ENCODE assay signal across 14 mouse cellular contexts in the genomic region with DNA sequence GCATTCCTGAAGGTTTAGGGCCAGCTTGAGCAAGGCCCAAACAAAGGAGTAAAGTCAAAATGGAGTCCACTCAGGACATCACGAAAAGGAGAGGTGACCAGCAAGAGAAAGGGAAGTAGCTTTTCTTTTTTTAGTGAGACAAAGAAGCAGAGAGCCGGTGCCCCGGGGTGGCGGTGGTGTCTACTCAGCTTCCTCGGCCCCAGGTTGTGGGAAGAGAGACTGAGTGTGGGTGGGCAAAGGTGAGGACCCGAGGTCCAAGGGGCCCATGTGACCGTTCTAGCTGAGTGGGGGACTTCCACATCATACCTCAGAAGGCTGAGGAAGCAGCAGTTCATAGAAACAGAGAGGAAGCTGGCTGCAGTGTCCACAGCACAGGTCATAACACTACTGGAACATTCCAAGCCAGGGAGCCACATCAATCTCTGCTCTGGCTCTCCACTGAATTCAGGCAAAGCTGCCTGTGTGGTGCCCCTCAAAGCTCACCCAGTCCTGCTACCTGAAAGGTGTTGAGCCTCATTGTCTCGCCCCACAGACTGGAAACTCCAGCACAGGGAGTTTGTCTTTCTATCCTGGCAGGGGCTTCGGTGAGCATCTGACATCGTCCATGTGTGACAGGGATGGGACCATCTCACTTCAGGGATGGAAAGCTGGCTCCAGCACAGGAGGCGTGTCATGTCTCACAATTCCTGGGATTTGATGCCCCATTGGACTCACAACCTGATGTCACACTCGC. TPM values are rescaled to one million over a fixed set of nuclear protein-coding genes. Genes with fewer than 3 reads are reported as not detected.
DNase-seq lines count a peak whose midpoint lies in the region; ATAC-seq and TF ChIP-seq lines count a peak whose summit lies in the region.
"Had no signal": no experiment of that assay in that cellular context is flagged by ENCODE, and none has a peak within 500 bp of the region (broad histone marks: within the 10 kb centered on the region; RNA-seq: fewer than 3 reads in every experiment).

No protein-coding gene starts in this region.

- H3K4me2 ChIP-seq in heart, embryonic 13.5 days = no peak overlapping the region
- H3K4me2 ChIP-seq in heart, embryonic 11.5 days = no peak overlapping the region
- H3K4me2 ChIP-seq in lung, embryonic 14.5 days = no peak overlapping the region
- H3K4me2 ChIP-seq in intestine, embryonic 14.5 days (ENCODE audit: low read length) = no peak overlapping the region
- no peak overlapping the region for H3K4me2 ChIP-seq in forebrain, embryonic 14.5 days (ENCODE audit: low read length)
- H3K4me2 ChIP-seq: limb, embryonic 12.5 days had no signal

- DNase-seq in lung, embryonic 14.5 days = no peak
- no peak for DNase-seq in lung, postnatal 36 days
- DNase-seq in intestine, embryonic 14.5 days (ENCODE audit: low spot score) = no peak
- DNase-seq in splenic B cell, adult 2 months (ENCODE audit: low read depth, low spot score) = peak; percentile 69
- no peak for DNase-seq in gastrocnemius, postnatal 10 days
- no peak for DNase-seq in forebrain, embryonic 14.5 days (ENCODE audit: low spot score)

- peaks cover 6% of the 10 kb centered on the region; the same call in 1 of the 2 replicates for H3K9me3 ChIP-seq in heart, embryonic 13.5 days
- no peaks in the 10 kb centered on the region for H3K9me3 ChIP-seq in heart, embryonic 11.5 days (replicated peaks; ENCODE audit: control insufficient read depth, low read length)
- H3K9me3 ChIP-seq in lung, embryonic 14.5 days (ENCODE audit: low read depth, low read length) = no peaks in the 10 kb centered on the region
- H3K9me3 ChIP-seq in intestine, embryonic 14.5 days (ENCODE audit: control insufficient read depth, low read length) = 0 out of 2 replicates have a peak, but pooled peaks cover 3% of the 10 kb centered on the region
- no peaks in the 10 kb centered on the region for H3K9me3 ChIP-seq in forebrain, embryonic 14.5 days (replicated peaks; ENCODE audit: control insufficient read depth, low read length)
- H3K9me3 ChIP-seq: limb, embryonic 12.5 days had no signal

- 0 out of 2 replicates have a peak overlapping the region, but pooled peaks have one; percentile 8 for H3K27ac ChIP-seq in heart, embryonic 13.5 days (replicated peaks)
- no peak overlapping the region for H3K27ac ChIP-seq in heart, embryonic 11.5 days (ENCODE audit: low read depth, low read length)
- peak overlapping the region; percentile 36; the same call in 1 of the 2 replicates for H3K27ac ChIP-seq in lung, embryonic 14.5 days (ENCODE audit: low read depth)
- H3K27ac ChIP-seq in intestine, embryonic 14.5 days (ENCODE audit: low read depth) = peak overlapping the region; percentile 57; the same call in 1 of the 2 replicates
- no peak overlapping the region for H3K27ac ChIP-seq in forebrain, embryonic 14.5 days (ENCODE audit: low read depth, low read length)
- H3K27ac ChIP-seq: limb, embryonic 12.5 days had no signal

- H3K27me3 ChIP-seq in heart, embryonic 13.5 days (replicated peaks) = peaks cover 33% of the 10 kb centered on the region
- peaks cover 18% of the 10 kb centered on the region for H3K27me3 ChIP-seq in heart, embryonic 11.5 days (ENCODE audit: control insufficient read depth, insufficient read depth, low read length)
- H3K27me3 ChIP-seq in lung, embryonic 14.5 days (ENCODE audit: insufficient read depth, low read length) = peaks cover 24% of the 10 kb centered on the region
- peaks cover 23% of the 10 kb centered on the region for H3K27me3 ChIP-seq in intestine, embryonic 14.5 days (replicated peaks; ENCODE audit: control insufficient read depth, insufficient read depth, low read length)
- no peaks in the 10 kb centered on the region for H3K27me3 ChIP-seq in splenic B cell, adult 2 months (ENCODE audit: control insufficient read depth, insufficient read depth, low read length, poor library complexity, severe bottlenecking)
- peaks cover 26% of the 10 kb centered on the region for H3K27me3 ChIP-seq in forebrain, embryonic 14.5 days (replicated peaks; ENCODE audit: control insufficient read depth, insufficient read depth, low read length)

- no peaks in the 10 kb centered on the region for H3K36me3 ChIP-seq in heart, embryonic 13.5 days
- no peaks in the 10 kb centered on the region for H3K36me3 ChIP-seq in heart, embryonic 11.5 days (ENCODE audit: control insufficient read depth, insufficient read depth, low read length)
- H3K36me3 ChIP-seq in lung, embryonic 14.5 days (ENCODE audit: insufficient read depth) = no peaks in the 10 kb centered on the region
- H3K36me3 ChIP-seq in intestine, embryonic 14.5 days (ENCODE audit: control insufficient read depth, insufficient read depth, low read length) = no peaks in the 10 kb centered on the region
- no peaks in the 10 kb centered on the region for H3K36me3 ChIP-seq in splenic B cell, adult 2 months (ENCODE audit: control insufficient read depth, insufficient read depth, low read length, poor library complexity, severe bottlenecking)
- H3K36me3 ChIP-seq in forebrain, embryonic 14.5 days (ENCODE audit: control insufficient read depth, insufficient read depth, low read length) = no peaks in the 10 kb centered on the region
- H3K36me3 ChIP-seq: limb, embryonic 12.5 days had no signal

- no peak for ATAC-seq in heart, embryonic 13.5 days (ENCODE audit: extremely low read depth, insufficient number of reproducible peaks, low FRiP score, low TSS enrichment)
- no peak for ATAC-seq in heart, embryonic 11.5 days (replicated peaks; ENCODE audit: insufficient number of reproducible peaks, low FRiP score, low TSS enrichment)
- ATAC-seq in lung, embryonic 14.5 days (ENCODE audit: insufficient read depth) = no peak
- ATAC-seq in intestine, embryonic 14.5 days (replicated peaks; ENCODE audit: low FRiP score, low TSS enrichment, low read depth) = no peak
- ATAC-seq in forebrain, embryonic 14.5 days = no peak

- no peak overlapping the region for H3K4me3 ChIP-seq in heart, embryonic 13.5 days
- H3K4me3 ChIP-seq in heart, embryonic 11.5 days (ENCODE audit: low read depth, low read length) = no peak overlapping the region
- no peak overlapping the region for H3K4me3 ChIP-seq in lung, embryonic 14.5 days (ENCODE audit: low read depth, low read length)
- no peak overlapping the region for H3K4me3 ChIP-seq in intestine, embryonic 14.5 days (ENCODE audit: low read depth, low read length)
- H3K4me3 ChIP-seq in forebrain, embryonic 14.5 days (ENCODE audit: low read depth, low read length) = no peak overlapping the region
- H3K4me3 ChIP-seq: limb, embryonic 12.5 days had no signal

- 61% methylated on average over 12 of the region's 12 CpGs for WGBS in heart, embryonic 13.5 days
- 69% methylated on average over 12 of the region's 12 CpGs for WGBS in heart, embryonic 11.5 days (ENCODE audit: insufficient replicate concordance)
- 62% methylated on average over 12 of the region's 12 CpGs for WGBS in lung, embryonic 14.5 days
- WGBS in intestine, embryonic 14.5 days = 66% methylated on average over 12 of the region's 12 CpGs
- WGBS in forebrain, embryonic 14.5 days = 72% methylated on average over 12 of the region's 12 CpGs

- H3K9ac ChIP-seq in heart, embryonic 13.5 days = no peak overlapping the region
- no peak overlapping the region for H3K9ac ChIP-seq in heart, embryonic 11.5 days (ENCODE audit: low read depth, low read length)
- H3K9ac ChIP-seq in lung, embryonic 14.5 days = no peak overlapping the region
- H3K9ac ChIP-seq in intestine, embryonic 14.5 days (ENCODE audit: low read length) = no peak overlapping the region
- no peak overlapping the region for H3K9ac ChIP-seq in forebrain, embryonic 14.5 days (ENCODE audit: low read length)
- H3K9ac ChIP-seq: limb, embryonic 12.5 days had no signal

- peaks cover 39% of the 10 kb centered on the region for H3K4me1 ChIP-seq in heart, embryonic 13.5 days
- peaks cover 21% of the 10 kb centered on the region for H3K4me1 ChIP-seq in heart, embryonic 11.5 days (ENCODE audit: control insufficient read depth, insufficient read depth, low read length)
- H3K4me1 ChIP-seq in lung, embryonic 14.5 days (ENCODE audit: insufficient read depth) = peaks cover 4% of the 10 kb centered on the region; the same call in 1 of the 2 replicates
- H3K4me1 ChIP-seq in intestine, embryonic 14.5 days (replicated peaks; ENCODE audit: control insufficient read depth, insufficient read depth, low read length) = peaks cover 32% of the 10 kb centered on the region
- H3K4me1 ChIP-seq in forebrain, embryonic 14.5 days (ENCODE audit: control insufficient read depth, insufficient read depth, low read length) = peaks cover 4% of the 10 kb centered on the region; the same call in 1 of the 2 replicates

- TF ChIP-seq CTCF in lung, embryonic 14.5 days (IDR thresholded peaks at IDR 0.05; ENCODE audit: low read depth) = no peak

RNA-seq across cellular contexts. Expression of a gene that starts 3.0 kb away (rescaled TPM):
- polyA plus RNA-seq in heart, embryonic 13.5 days (2015; fragmentation: Nextera tagmentation; extraction: Ambion mirVana) = 7.4 and 7.9 TPM in 2 replicates
- 11.6 and 14.8 TPM in 2 replicates for polyA plus RNA-seq in heart, embryonic 11.5 days (2014; fragmentation: Nextera tagmentation; extraction: Ambion mirVana)
- 3.7 and 4.2 TPM in 2 replicates for polyA plus RNA-seq in lung, embryonic 14.5 days (2014; fragmentation: Nextera tagmentation; extraction: Ambion mirVana)
- 6.9 and 7.7 TPM in 2 replicates for polyA plus RNA-seq in intestine, embryonic 14.5 days (2014; fragmentation: Nextera tagmentation; extraction: Ambion mirVana)
- total RNA-seq in gastrocnemius, postnatal 10 days (2021) = 1 to 10 TPM; 1.8 to 2.8 TPM
- polyA plus RNA-seq in forebrain, embryonic 14.5 days (2014; fragmentation: Nextera tagmentation; extraction: Ambion mirVana) = 0.98 and 1.4 TPM in 2 replicates

RNA-seq across cellular contexts. Expression of a gene that starts 15.7 kb away (rescaled TPM):
- 11.9 and 13.0 TPM in 2 replicates for polyA plus RNA-seq in heart, embryonic 13.5 days (2015; fragmentation: Nextera tagmentation; extraction: Ambion mirVana)
- polyA plus RNA-seq in heart, embryonic 11.5 days (2014; fragmentation: Nextera tagmentation; extraction: Ambion mirVana) = 10.9 and 13.1 TPM in 2 replicates
- polyA plus RNA-seq in lung, embryonic 14.5 days (2014; fragmentation: Nextera tagmentation; extraction: Ambion mirVana) = 17.3 and 22.0 TPM in 2 replicates
- polyA plus RNA-seq in intestine, embryonic 14.5 days (2014; fragmentation: Nextera tagmentation; extraction: Ambion mirVana) = 25.2 and 28.6 TPM in 2 replicates
- 10 to 100 TPM; 19.0 to 27.2 TPM for total RNA-seq in gastrocnemius, postnatal 10 days (2021)
- polyA plus RNA-seq in forebrain, embryonic 14.5 days (2014; fragmentation: Nextera tagmentation; extraction: Ambion mirVana) = 5.8 and 10.6 TPM in 2 replicates
- total RNA-seq: hematopoietic stem cell, adult 5-6 weeks; megakaryocyte, adult 5-6 weeks had no signal

RNA-seq across cellular contexts. Expression of a gene that starts 52.2 kb away (rescaled TPM):
- not detected in 2 replicates for polyA plus RNA-seq in heart, embryonic 13.5 days (2015; fragmentation: Nextera tagmentation; extraction: Ambion mirVana)
- not detected in 2 replicates for polyA plus RNA-seq in heart, embryonic 11.5 days (2014; fragmentation: Nextera tagmentation; extraction: Ambion mirVana)
- not detected in 2 replicates for polyA plus RNA-seq in lung, embryonic 14.5 days (2014; fragmentation: Nextera tagmentation; extraction: Ambion mirVana)
- 0.28 TPM in 1 of 2 replicates, not detected in the other for polyA plus RNA-seq in intestine, embryonic 14.5 days (2014; fragmentation: Nextera tagmentation; extraction: Ambion mirVana)
- under 1 TPM in 1 of 2 experiments, not detected in 1; 0.41 TPM for total RNA-seq in gastrocnemius, postnatal 10 days (2021)
- 0.27 TPM in 1 of 2 replicates, not detected in the other for polyA plus RNA-seq in forebrain, embryonic 14.5 days (2014; fragmentation: Nextera tagmentation; extraction: Ambion mirVana)
- total RNA-seq: gastrocnemius, adult 8-10 months had no signal
- polyA plus RNA-seq: C2C12; large intestine, adult 2 months had no signal

RNA-seq across cellular contexts. Expression of a gene that starts 55.9 kb away (rescaled TPM):
- polyA plus RNA-seq in heart, embryonic 13.5 days (2015; fragmentation: Nextera tagmentation; extraction: Ambion mirVana) = 199 and 231 TPM in 2 replicates
- 200 and 209 TPM in 2 replicates for polyA plus RNA-seq in heart, embryonic 11.5 days (2014; fragmentation: Nextera tagmentation; extraction: Ambion mirVana)
- polyA plus RNA-seq in lung, embryonic 14.5 days (2014; fragmentation: Nextera tagmentation; extraction: Ambion mirVana) = 182 and 184 TPM in 2 replicates
- polyA plus RNA-seq in intestine, embryonic 14.5 days (2014; fragmentation: Nextera tagmentation; extraction: Ambion mirVana) = 291 and 300 TPM in 2 replicates
- total RNA-seq in gastrocnemius, postnatal 10 days (2021) = 100 to 1,000 TPM; 101 to 102 TPM
- 340 and 395 TPM in 2 replicates for polyA plus RNA-seq in forebrain, embryonic 14.5 days (2014; fragmentation: Nextera tagmentation; extraction: Ambion mirVana)

Comparison
In these comparisons a context has a peak if more than half of its experiments do, and no peak if none do; other contexts are left out.
1. H3K27ac ChIP-seq: peak in heart, embryonic 13.5 days (single experiment), lung, embryonic 14.5 days (single experiment) and intestine, embryonic 14.5 days (single experiment); none in heart, embryonic 11.5 days (single experiment) and forebrain, embryonic 14.5 days (single experiment).